Comparison of ENCODE assay signal across 7 mouse cellular contexts in genomic region chr2:34874271-34874670, GRCm38 (mm10). TPM values are rescaled to one million over a fixed set of nuclear protein-coding genes. Genes with fewer than 3 reads are reported as not detected.
DNase-seq lines count a peak whose midpoint lies in the region; ATAC-seq and TF ChIP-seq lines count a peak whose summit lies in the region.

Cutal (plus strand) TSS chr2:34874396.

- TF ChIP-seq EP300 in stomach, postnatal 0 days (optimal IDR thresholded peaks at IDR 0.05) = no peak

- ATAC-seq in embryonic facial prominence, embryonic 14.5 days (ENCODE audit: low read depth) = no peak
- no peak; the same call in 1 of the 2 replicates for ATAC-seq in stomach, postnatal 0 days (ENCODE audit: low FRiP score, low TSS enrichment)
- ATAC-seq in frontal cortex, adult (ENCODE audit: low TSS enrichment) = no peak

- 3% methylated on average over 12 of the region's 14 CpGs for WGBS in embryonic facial prominence, embryonic 14.5 days
- 5% methylated on average over 14 of the region's 14 CpGs for WGBS in kidney, adult 2 months
- 8% methylated on average over 14 of the region's 14 CpGs for WGBS in lung, adult 2 months
- 4% methylated on average over 14 of the region's 14 CpGs for WGBS in stomach, postnatal 0 days

- peak; percentile 14 for DNase-seq in Muller cell, postnatal 12 days (ENCODE audit: inconsistent ontology term)
- DNase-seq in embryonic facial prominence, embryonic 14.5 days (ENCODE audit: low spot score) = no peak
- DNase-seq in kidney, adult 2 months = peak; percentile 90
- DNase-seq in lung, adult 2 months = peak; percentile 62
- peak; percentile 70 for DNase-seq in stomach, postnatal 0 days (ENCODE audit: low spot score)
- no peak for DNase-seq in left cerebral cortex, adult 18-20 months (ENCODE audit: low spot score in 2 of 2)

- H3K27me3 ChIP-seq in embryonic facial prominence, embryonic 14.5 days (replicated peaks; ENCODE audit: control insufficient read depth, insufficient read depth, low read length) = peaks cover 27% of the 10 kb centered on the region
- no peaks in the 10 kb centered on the region for H3K27me3 ChIP-seq in kidney, adult 2 months (replicated peaks; ENCODE audit: control insufficient read depth, insufficient read depth, low read length)
- H3K27me3 ChIP-seq in stomach, postnatal 0 days (ENCODE audit: control insufficient read depth, insufficient read depth, low read length) = no peaks in the 10 kb centered on the region

- TF ChIP-seq CTCF in kidney, adult 2 months (conservative IDR thresholded peaks at IDR 0.05; ENCODE audit: insufficient read depth, insufficient read length, low read depth, low read length) = no peak
- no peak for TF ChIP-seq CTCF in lung, adult 2 months (IDR thresholded peaks at IDR 0.05; ENCODE audit: insufficient read depth, low read length)
- TF ChIP-seq CTCF in stomach, postnatal 0 days (IDR thresholded peaks at IDR 0.05; ENCODE audit: low read depth) = no peak

- H3K27ac ChIP-seq in embryonic facial prominence, embryonic 14.5 days (replicated peaks; ENCODE audit: low read depth, low read length) = no peak within 1 kb of the TSS
- peak within 1 kb of the TSS; percentile 86 for H3K27ac ChIP-seq in kidney, adult 2 months (ENCODE audit: insufficient read depth, low read depth, low read length)
- no peak within 1 kb of the TSS for H3K27ac ChIP-seq in stomach, postnatal 0 days (replicated peaks)

- peak within 1 kb of the TSS; percentile 37 for H3K4me2 ChIP-seq in embryonic facial prominence, embryonic 14.5 days (ENCODE audit: low read depth, low read length)
- peak within 1 kb of the TSS; percentile 37 for H3K4me2 ChIP-seq in stomach, postnatal 0 days (replicated peaks; ENCODE audit: low read depth)

- peak; percentile 63 for TF ChIP-seq POLR2A in kidney, adult 2 months (IDR thresholded peaks at IDR 0.05; ENCODE audit: low read depth, low read length)
- peak; percentile 55; the same call in 1 of the 2 replicates for TF ChIP-seq POLR2A in lung, adult 2 months (IDR thresholded peaks at IDR 0.05; ENCODE audit: borderline replicate concordance, extremely low read depth, low read depth, low read length)

- H3K4me3 ChIP-seq in embryonic facial prominence, embryonic 14.5 days (ENCODE audit: low read depth, low read length) = peak within 1 kb of the TSS; percentile 18
- H3K4me3 ChIP-seq in kidney, adult 2 months (ENCODE audit: insufficient read depth, low read depth, low read length) = peak within 1 kb of the TSS; percentile 80
- H3K4me3 ChIP-seq in lung, adult 2 months (replicated peaks; ENCODE audit: extremely low read depth, low read depth, low read length) = peak within 1 kb of the TSS; percentile 62
- H3K4me3 ChIP-seq in stomach, postnatal 0 days (ENCODE audit: low read depth, low read length) = peak within 1 kb of the TSS; percentile 18

- no peaks in the 10 kb centered on the region for H3K9me3 ChIP-seq in embryonic facial prominence, embryonic 14.5 days (ENCODE audit: control insufficient read depth, low read length)
- no peaks in the 10 kb centered on the region for H3K9me3 ChIP-seq in stomach, postnatal 0 days (ENCODE audit: control insufficient read depth, low read length)

- peaks cover 11% of the 10 kb centered on the region for H3K4me1 ChIP-seq in embryonic facial prominence, embryonic 14.5 days (ENCODE audit: control insufficient read depth, insufficient read depth, low read length)
- H3K4me1 ChIP-seq in kidney, adult 2 months (ENCODE audit: control insufficient read depth, insufficient read depth, low read length) = peaks cover 16% of the 10 kb centered on the region
- H3K4me1 ChIP-seq in lung, adult 2 months (ENCODE audit: control insufficient read depth, insufficient read depth, low read length) = peaks cover 5% of the 10 kb centered on the region
- 0 out of 2 replicates have a peak, but pooled peaks cover 3% of the 10 kb centered on the region for H3K4me1 ChIP-seq in stomach, postnatal 0 days (replicated peaks; ENCODE audit: control insufficient read depth, insufficient read depth)

- H3K9ac ChIP-seq in embryonic facial prominence, embryonic 14.5 days (ENCODE audit: low read depth, low read length) = peak within 1 kb of the TSS; percentile 26; the same call in 1 of the 2 replicates
- H3K9ac ChIP-seq in stomach, postnatal 0 days (ENCODE audit: low read length) = peak within 1 kb of the TSS; percentile 45; the same call in 1 of the 2 replicates

- no peaks in the 10 kb centered on the region for H3K36me3 ChIP-seq in embryonic facial prominence, embryonic 14.5 days (ENCODE audit: control insufficient read depth, insufficient read depth, low read length)
- H3K36me3 ChIP-seq in kidney, adult 2 months (ENCODE audit: control insufficient read depth, insufficient read depth, low read length) = no peaks in the 10 kb centered on the region
- no peaks in the 10 kb centered on the region for H3K36me3 ChIP-seq in stomach, postnatal 0 days (ENCODE audit: control insufficient read depth, insufficient read depth, low read length)

RNA-seq across cellular contexts. Expression of gene Cutal, which starts in this region (rescaled TPM):
- 0.09 TPM in 1 of 2 replicates, not detected in the other for polyA plus RNA-seq in embryonic facial prominence, embryonic 14.5 days (2014; fragmentation: Nextera tagmentation; extraction: Ambion mirVana)
- polyA plus RNA-seq in kidney, adult 2 months (2012; rRNA removed) = 208 and 340 TPM in 2 replicates
- polyA plus RNA-seq in lung, adult 2 months (2012; rRNA removed) = 30.6 and 30.8 TPM in 2 replicates
- 0.55 and 0.81 TPM in 2 replicates for polyA plus RNA-seq in stomach, postnatal 0 days (2015; fragmentation: Nextera tagmentation; extraction: Ambion mirVana)
- total RNA-seq in left cerebral cortex, adult 18-20 months (2021) = under 1 TPM; 0.23 to 0.53 TPM

Comparison
In these comparisons a context has a peak if more than half of its experiments do, and no peak if none do; other contexts are left out.
1. RNA of gene Cutal (polyA plus RNA-seq): 208 to 340 TPM in kidney, adult 2 months and 30.6 to 30.8 TPM in lung, adult 2 months; 0.55 to 0.81 TPM in stomach, postnatal 0 days and 0.09 TPM in embryonic facial prominence, embryonic 14.5 days; every median in the first group is over 10 times any median in the second.
2. Peak in DNase-seq, H3K4me3 ChIP-seq, H3K9ac ChIP-seq and H3K4me2 ChIP-seq in stomach, postnatal 0 days; RNA of the gene not detected or under 1 TPM.
3. DNase-seq: peak in Muller cell, postnatal 12 days (single experiment), kidney, adult 2 months (single experiment) and lung, adult 2 months (single experiment); none in embryonic facial prominence, embryonic 14.5 days (single experiment) and left cerebral cortex, adult 18-20 months (0 of 2).
4. H3K4me3 ChIP-seq: peak in every context shown above with its lines; median percentile 80 in kidney, adult 2 months; 62 in lung, adult 2 months; 18 in embryonic facial prominence, embryonic 14.5 days; 18 in stomach, postnatal 0 days.